Mouse (Mus musculus): ENCODE data around the gene Ifna7. TPM values are rescaled to one million over a fixed set of nuclear protein-coding genes. Genes with fewer than 3 reads are reported as not detected.

Ifna7 gene
- total and polyA plus RNA-seq, 3 experiments: not detected

DNA sequence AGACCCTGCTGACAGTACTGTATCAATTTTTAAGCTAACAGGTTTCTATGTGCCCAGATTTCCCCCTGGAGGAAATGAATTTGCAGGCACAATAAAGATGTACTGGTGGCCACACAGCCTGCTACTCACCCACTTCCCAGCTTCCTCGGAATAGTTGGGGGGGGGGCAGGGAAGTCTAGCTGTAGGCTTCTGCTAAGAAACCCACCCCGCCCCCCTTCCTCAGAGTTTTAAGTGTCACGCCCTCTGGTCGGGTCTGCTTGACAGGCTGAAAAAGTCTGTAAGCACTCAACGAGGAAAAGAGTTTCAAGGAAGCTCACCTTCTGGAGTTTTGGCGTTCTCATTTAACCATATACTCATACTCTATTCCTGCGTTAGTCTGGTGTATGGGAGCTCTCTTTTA is 47.3 kb downstream of the Ifna7 start:
- intact Hi-C loops (cut with DNase I): loop anchor here (10.0 kb wide), 1 partner anchor 661 kb away; no protein-coding TSS in a partner anchor
- 22% methylated on average over 7 of the region's 7 CpGs for WGBS
- DNase-seq: no peak

GRCm38 (mm10) chr4:88864599-88864998 is 48.6 kb downstream of the Ifna7 start:
- peak in 1 of 2 experiments; percentile 34 for DNase-seq
- no peaks in the 10 kb centered on the region for H3K4me1 ChIP-seq (ENCODE audit: control insufficient read depth, insufficient read depth, low read length)
- H3K4me3 ChIP-seq: no peak overlapping the region
- no peaks in the 10 kb centered on the region for H3K36me3 ChIP-seq (ENCODE audit: control insufficient read depth, insufficient read depth, low read length)
- no peak overlapping the region for H3K9ac ChIP-seq (ENCODE audit: low read depth, low read length)
- 60% methylated on average over 9 of the region's 9 CpGs for WGBS
- no peak for TF ChIP-seq CTCF (IDR thresholded peaks at IDR 0.05)
- no peak for TF ChIP-seq EP300 (IDR thresholded peaks at IDR 0.05; ENCODE audit: insufficient read depth, low read depth, low read length)
- TF ChIP-seq POLR2A (IDR thresholded peaks at IDR 0.05; ENCODE audit: insufficient read depth, low read depth, low read length): no peak
- intact Hi-C loops (cut with DNase I): loop anchor here (10.0 kb wide), 1 partner anchor 660 kb away; no protein-coding TSS in a partner anchor
- no peaks in the 10 kb centered on the region; the same call in 1 of the 2 replicates for H3K27me3 ChIP-seq (ENCODE audit: control insufficient read depth, insufficient read depth, low read length)
- no peaks in the 10 kb centered on the region for H3K79me2 ChIP-seq (replicated peaks; ENCODE audit: control insufficient read depth, insufficient read depth, low read length)
- H3K27ac ChIP-seq: no peak overlapping the region

More for the DNA sequence above, 47.3 kb downstream of the Ifna7 start:
- TF ChIP-seq POLR2A (IDR thresholded peaks at IDR 0.05; ENCODE audit: insufficient read depth, low read depth, low read length): no peak
- TF ChIP-seq EP300 (IDR thresholded peaks at IDR 0.05; ENCODE audit: insufficient read depth, low read depth, low read length): no peak
- no peak for TF ChIP-seq CTCF (IDR thresholded peaks at IDR 0.05)
- H3K9ac ChIP-seq (ENCODE audit: low read depth, low read length): no peak overlapping the region
- no peak overlapping the region for H3K27ac ChIP-seq
- H3K27me3 ChIP-seq (ENCODE audit: control insufficient read depth, insufficient read depth, low read length): no peaks in the 10 kb centered on the region; the same call in 1 of the 2 replicates
- H3K4me3 ChIP-seq: no peak overlapping the region
- no peaks in the 10 kb centered on the region for H3K79me2 ChIP-seq (replicated peaks; ENCODE audit: control insufficient read depth, insufficient read depth, low read length)
- no peaks in the 10 kb centered on the region for H3K36me3 ChIP-seq (ENCODE audit: control insufficient read depth, insufficient read depth, low read length)
- no peaks in the 10 kb centered on the region for H3K4me1 ChIP-seq (ENCODE audit: control insufficient read depth, insufficient read depth, low read length)

- Histone ChIP-seq H3K4me1 (ENCODE audit: control insufficient read depth, insufficient read depth, low read length) (no peaks in the 10 kb centered on the region), H3K79me2 (replicated peaks; ENCODE audit: control insufficient read depth, insufficient read depth, low read length) (no peaks in the 10 kb centered on the region), H3K9ac (ENCODE audit: low read depth, low read length) (no peak overlapping the region), H3K27ac (no peak overlapping the region), H3K27me3 (ENCODE audit: control insufficient read depth, insufficient read depth, low read length) (no peaks in the 10 kb centered on the region; the same call in 1 of the 2 replicates), H3K36me3 (ENCODE audit: control insufficient read depth, insufficient read depth, low read length) (no peaks in the 10 kb centered on the region), H3K4me3 (no peak overlapping the region)
- WGBS: 51% methylated on average over 6 of the region's 6 CpGs
- intact Hi-C loops (cut with DNase I): loop anchor here (10.0 kb wide), 1 partner anchor 660 kb away; no protein-coding TSS in a partner anchor
- DNase-seq: no peak
- TF ChIP-seq CTCF (IDR thresholded peaks at IDR 0.05) (no peak), POLR2A (IDR thresholded peaks at IDR 0.05; ENCODE audit: insufficient read depth, low read depth, low read length) (no peak), EP300 (IDR thresholded peaks at IDR 0.05; ENCODE audit: insufficient read depth, low read depth, low read length) (no peak)
These were observed 49.1 kb downstream of the Ifna7 start for GRCm38 (mm10) chr4:88865011-88865569.

Other genes starting within 250 kb of the Ifna7 start
- not detected for gene Ifna14, start 244.4 kb upstream of the Ifna7 start, total RNA-seq (2021)
- gene Ifna14, start 244.4 kb upstream of the Ifna7 start, polyA plus RNA-seq (2012; rRNA removed): not detected in 2 replicates
- gene Ifna9, start 223.8 kb upstream of the Ifna7 start, total RNA-seq (2021): not detected
- gene Ifna9, start 223.8 kb upstream of the Ifna7 start, polyA plus RNA-seq (2012; rRNA removed): not detected in 2 replicates
- gene Ifna12, start 212.9 kb upstream of the Ifna7 start, total RNA-seq (2021): not detected
- gene Ifna12, start 212.9 kb upstream of the Ifna7 start, polyA plus RNA-seq (2012; rRNA removed): not detected in 2 replicates
- not detected for gene C87499, start 181.8 kb upstream of the Ifna7 start, total RNA-seq (2021)
- not detected in 2 replicates for gene C87499, start 181.8 kb upstream of the Ifna7 start, polyA plus RNA-seq (2012; rRNA removed)
- not detected for gene Ifna13, start 171.8 kb upstream of the Ifna7 start, total RNA-seq (2021)
- gene Ifna13, start 171.8 kb upstream of the Ifna7 start, polyA plus RNA-seq (2012; rRNA removed): not detected in 2 replicates
- gene Ifna16, start 139.3 kb upstream of the Ifna7 start, total RNA-seq (2021): not detected
- gene Ifna16, start 139.3 kb upstream of the Ifna7 start, polyA plus RNA-seq (2012; rRNA removed): not detected in 2 replicates
- not detected for gene Ifna2, start 132.3 kb upstream of the Ifna7 start, total RNA-seq (2021)
- not detected in 2 replicates for gene Ifna2, start 132.3 kb upstream of the Ifna7 start, polyA plus RNA-seq (2012; rRNA removed)
- not detected for gene Ifnab, start 124.9 kb upstream of the Ifna7 start, total RNA-seq (2021)
- gene Ifnab, start 124.9 kb upstream of the Ifna7 start, polyA plus RNA-seq (2012; rRNA removed): not detected in 2 replicates
- gene Gm26566, start 94.4 kb upstream of the Ifna7 start, total RNA-seq (2021): under 1 TPM in 1 of 2 experiments, not detected in 1; 0.36 TPM
- gene Gm26566, start 94.4 kb upstream of the Ifna7 start, polyA plus RNA-seq (2012; rRNA removed): 0.20 TPM in 1 of 2 replicates, not detected in the other
- 10 to 100 TPM; 71.0 to 71.1 TPM for gene Klhl9, start 93.8 kb upstream of the Ifna7 start, total RNA-seq (2021)
- gene Klhl9, start 93.8 kb upstream of the Ifna7 start, polyA plus RNA-seq (2012; rRNA removed): 11.8 and 26.1 TPM in 2 replicates
- gene Gm13271, start 61.4 kb upstream of the Ifna7 start, total RNA-seq (2021): not detected
- gene Gm13271, start 61.4 kb upstream of the Ifna7 start, polyA plus RNA-seq (2012; rRNA removed): not detected in 2 replicates
- gene Gm13283, start 56.1 kb upstream of the Ifna7 start, total RNA-seq (2021): not detected
- gene Gm13283, start 56.1 kb upstream of the Ifna7 start, polyA plus RNA-seq (2012; rRNA removed): not detected in 2 replicates
- not detected for gene Gm13290, start 42.4 kb upstream of the Ifna7 start, total RNA-seq (2021)
- gene Gm13290, start 42.4 kb upstream of the Ifna7 start, polyA plus RNA-seq (2012; rRNA removed): not detected in 2 replicates
- not detected for gene Gm13289, start 39.3 kb upstream of the Ifna7 start, total RNA-seq (2021)
- not detected in 2 replicates for gene Gm13289, start 39.3 kb upstream of the Ifna7 start, polyA plus RNA-seq (2012; rRNA removed)
- gene Gm13272, start 36.4 kb upstream of the Ifna7 start, total RNA-seq (2021): not detected
- gene Gm13272, start 36.4 kb upstream of the Ifna7 start, polyA plus RNA-seq (2012; rRNA removed): not detected in 2 replicates
- not detected for gene Ifnz, start 34.1 kb upstream of the Ifna7 start, total RNA-seq (2021)
- gene Ifnz, start 34.1 kb upstream of the Ifna7 start, polyA plus RNA-seq (2012; rRNA removed): not detected in 2 replicates
- gene Gm13276, start 30.5 kb upstream of the Ifna7 start, total RNA-seq (2021): not detected
- gene Gm13276, start 30.5 kb upstream of the Ifna7 start, polyA plus RNA-seq (2012; rRNA removed): not detected in 2 replicates
- gene Gm13277, start 27.6 kb upstream of the Ifna7 start, total RNA-seq (2021): not detected
- not detected in 2 replicates for gene Gm13277, start 27.6 kb upstream of the Ifna7 start, polyA plus RNA-seq (2012; rRNA removed)
- not detected for gene Gm13278, start 24.7 kb upstream of the Ifna7 start, total RNA-seq (2021)
- not detected in 2 replicates for gene Gm13278, start 24.7 kb upstream of the Ifna7 start, polyA plus RNA-seq (2012; rRNA removed)
- not detected for gene Gm13275, start 21.7 kb upstream of the Ifna7 start, total RNA-seq (2021)
- not detected in 2 replicates for gene Gm13275, start 21.7 kb upstream of the Ifna7 start, polyA plus RNA-seq (2012; rRNA removed)
- not detected for gene Gm13279, start 18.8 kb upstream of the Ifna7 start, total RNA-seq (2021)
- gene Gm13279, start 18.8 kb upstream of the Ifna7 start, polyA plus RNA-seq (2012; rRNA removed): not detected in 2 replicates
- not detected for gene Gm13285, start 16.6 kb upstream of the Ifna7 start, total RNA-seq (2021)
- gene Gm13285, start 16.6 kb upstream of the Ifna7 start, polyA plus RNA-seq (2012; rRNA removed): not detected in 2 replicates
- not detected for gene Gm13287, start 13.0 kb upstream of the Ifna7 start, total RNA-seq (2021)
- not detected in 2 replicates for gene Gm13287, start 13.0 kb upstream of the Ifna7 start, polyA plus RNA-seq (2012; rRNA removed)
- gene Gm13288, start 10.7 kb upstream of the Ifna7 start, total RNA-seq (2021): not detected
- not detected in 2 replicates for gene Gm13288, start 10.7 kb upstream of the Ifna7 start, polyA plus RNA-seq (2012; rRNA removed)
- not detected for gene Ifna11, start 3.7 kb downstream of the Ifna7 start, total RNA-seq (2021)
- not detected in 2 replicates for gene Ifna11, start 3.7 kb downstream of the Ifna7 start, polyA plus RNA-seq (2012; rRNA removed)
- not detected for gene Ifna6, start 11.2 kb downstream of the Ifna7 start, total RNA-seq (2021)
- not detected in 2 replicates for gene Ifna6, start 11.2 kb downstream of the Ifna7 start, polyA plus RNA-seq (2012; rRNA removed)
- not detected for gene Ifna5, start 19.3 kb downstream of the Ifna7 start, total RNA-seq (2021)
- not detected in 2 replicates for gene Ifna5, start 19.3 kb downstream of the Ifna7 start, polyA plus RNA-seq (2012; rRNA removed)
- gene Ifna4, start 25.6 kb downstream of the Ifna7 start, total RNA-seq (2021): not detected
- not detected in 2 replicates for gene Ifna4, start 25.6 kb downstream of the Ifna7 start, polyA plus RNA-seq (2012; rRNA removed)
- gene Ifna1, start 33.9 kb downstream of the Ifna7 start, total RNA-seq (2021): not detected
- not detected in 2 replicates for gene Ifna1, start 33.9 kb downstream of the Ifna7 start, polyA plus RNA-seq (2012; rRNA removed)
- gene Ifne, start 64.0 kb downstream of the Ifna7 start, total RNA-seq (2021): not detected
- gene Ifne, start 64.0 kb downstream of the Ifna7 start, polyA plus RNA-seq (2012; rRNA removed): not detected in 2 replicates